Comparison of ENCODE assay signal across 21 mouse cellular contexts in genomic region chr1:82361240-82361639, GRCm38 (mm10). TPM values are rescaled to one million over a fixed set of nuclear protein-coding genes. Genes with fewer than 3 reads are reported as not detected.
DNase-seq lines count a peak whose midpoint lies in the region; ATAC-seq and TF ChIP-seq lines count a peak whose summit lies in the region.
"Had no signal": no experiment of that assay in that cellular context is flagged by ENCODE, and none has a peak within 500 bp of the region (broad histone marks: within the 10 kb centered on the region; RNA-seq: fewer than 3 reads in every experiment).

No protein-coding gene starts in this region.

- no peak for ATAC-seq in lung, embryonic 14.5 days (ENCODE audit: insufficient read depth)
- ATAC-seq in limb, embryonic 13.5 days (ENCODE audit: low FRiP score, low read depth): peak; percentile 86
- ATAC-seq: forebrain, embryonic 15.5 days; hindbrain, embryonic 16.5 days; inflammation-experienced regulatory T-cells, adult 6 months had no signal

- H3K9me3 ChIP-seq in lung, embryonic 14.5 days (ENCODE audit: low read depth, low read length): no peaks in the 10 kb centered on the region
- H3K9me3 ChIP-seq in limb, embryonic 13.5 days: no peaks in the 10 kb centered on the region
- H3K9me3 ChIP-seq: forebrain, embryonic 15.5 days; G1E; heart, embryonic 10.5 days; hindbrain, embryonic 12.5 days had no signal

- no peak overlapping the region for H3K4me2 ChIP-seq in lung, embryonic 14.5 days
- H3K4me2 ChIP-seq in limb, embryonic 13.5 days (replicated peaks): peak overlapping the region; percentile 12; the same call in 1 of the 2 replicates
- H3K4me2 ChIP-seq: forebrain, embryonic 15.5 days; hindbrain, embryonic 12.5 days had no signal

- DNase-seq in lung, embryonic 14.5 days: peak; percentile 19
- DNase-seq in lung, postnatal 36 days: no peak
- peak; percentile 55 for DNase-seq in forelimb bud, embryonic 11.5 days (ENCODE audit: low read depth, low spot score)
- DNase-seq in right cerebral cortex, postnatal 10 days (ENCODE audit: low spot score in 2 of 2): no peak
- DNase-seq in layer of hippocampus, postnatal 10 days (ENCODE audit: low spot score in 2 of 2): no peak
- DNase-seq in urinary bladder, postnatal 14 days (ENCODE audit: low spot score): no peak
- DNase-seq: adrenal gland, postnatal 10 days; cerebellum, adult 11-12 months; cerebellum, adult 9-11 months; cerebellum, postnatal 36 days; gastrocnemius, postnatal 10 days; heart, adult 18-20 months; heart, postnatal 10 days; heart, postnatal 4 days had no signal

- H3K36me3 ChIP-seq in lung, embryonic 14.5 days (ENCODE audit: insufficient read depth): no peaks in the 10 kb centered on the region
- no peaks in the 10 kb centered on the region for H3K36me3 ChIP-seq in limb, embryonic 13.5 days
- H3K36me3 ChIP-seq: forebrain, embryonic 15.5 days; heart, embryonic 10.5 days; hindbrain, embryonic 12.5 days had no signal

- no peaks in the 10 kb centered on the region for H3K27me3 ChIP-seq in lung, embryonic 14.5 days (ENCODE audit: insufficient read depth, low read length)
- no peaks in the 10 kb centered on the region for H3K27me3 ChIP-seq in limb, embryonic 13.5 days
- H3K27me3 ChIP-seq: forebrain, embryonic 15.5 days; hindbrain, embryonic 12.5 days had no signal

- no peak overlapping the region for H3K4me3 ChIP-seq in lung, embryonic 14.5 days (ENCODE audit: low read depth, low read length)
- no peak overlapping the region for H3K4me3 ChIP-seq in limb, embryonic 13.5 days
- H3K4me3 ChIP-seq: forebrain, embryonic 15.5 days; heart, embryonic 10.5 days; hindbrain, embryonic 12.5 days had no signal

- H3K9ac ChIP-seq in lung, embryonic 14.5 days: no peak overlapping the region
- H3K9ac ChIP-seq in limb, embryonic 13.5 days: no peak overlapping the region
- H3K9ac ChIP-seq: forebrain, embryonic 15.5 days; hindbrain, embryonic 12.5 days had no signal

- WGBS in lung, embryonic 14.5 days: 42% methylated on average over 4 of the region's 4 CpGs
- WGBS in limb, embryonic 13.5 days: 10% methylated on average over 4 of the region's 4 CpGs

- no peak overlapping the region for H3K27ac ChIP-seq in lung, embryonic 14.5 days (ENCODE audit: low read depth)
- peak overlapping the region; percentile 29; the same call in 1 of the 2 replicates for H3K27ac ChIP-seq in limb, embryonic 13.5 days
- H3K27ac ChIP-seq: forebrain, embryonic 15.5 days; heart, embryonic 10.5 days; hindbrain, embryonic 12.5 days had no signal

- H3K4me1 ChIP-seq in lung, embryonic 14.5 days (ENCODE audit: insufficient read depth): peaks cover 9% of the 10 kb centered on the region
- peaks cover 53% of the 10 kb centered on the region for H3K4me1 ChIP-seq in limb, embryonic 13.5 days

- no peak for TF ChIP-seq CTCF in lung, embryonic 14.5 days (IDR thresholded peaks at IDR 0.05; ENCODE audit: low read depth)

RNA-seq across cellular contexts. Expression of gene Rhbdd1, which starts 45.0 kb away (rescaled TPM):
- 6.4 and 7.6 TPM in 2 replicates for polyA plus RNA-seq in lung, embryonic 14.5 days (2014; fragmentation: Nextera tagmentation; extraction: Ambion mirVana)
- polyA plus RNA-seq in limb, embryonic 13.5 days (2015; fragmentation: Nextera tagmentation; extraction: Ambion mirVana): 7.6 TPM in 2 replicates
- 1 to 10 TPM; 5.8 to 5.9 TPM for total RNA-seq in layer of hippocampus, postnatal 10 days (2021)

Comparison
In these comparisons a context has a peak if more than half of its experiments do, and no peak if none do; other contexts are left out.
1. DNase-seq: peak in lung, embryonic 14.5 days (single experiment) and forelimb bud, embryonic 11.5 days (single experiment); none in lung, postnatal 36 days (single experiment), right cerebral cortex, postnatal 10 days (0 of 2), layer of hippocampus, postnatal 10 days (0 of 2) and urinary bladder, postnatal 14 days (single experiment).